15 mouse cellular contexts compared by ENCODE assay signal in genomic region chr15:99713569-99713968, GRCm38 (mm10). TPM values are rescaled to one million over a fixed set of nuclear protein-coding genes. Genes with fewer than 3 reads are reported as not detected.
A peak's percentile ranks its signal among the peaks of the same experiment; 100 is the strongest.
DNase-seq lines count a peak whose midpoint lies in the region; ATAC-seq and TF ChIP-seq lines count a peak whose summit lies in the region.
"Had no signal": no experiment of that assay in that cellular context is flagged by ENCODE, and none has a peak within 500 bp of the region (broad histone marks: within the 10 kb centered on the region; RNA-seq: fewer than 3 reads in every experiment).

No protein-coding gene starts in this region.

- H3K4me2 ChIP-seq in heart, embryonic 11.5 days: no peak overlapping the region
- H3K4me2 ChIP-seq in hindbrain, embryonic 16.5 days (ENCODE audit: low read length): no peak overlapping the region

- H3K4me3 ChIP-seq in heart, embryonic 11.5 days (ENCODE audit: low read depth, low read length): no peak overlapping the region
- H3K4me3 ChIP-seq in E14TG2a.4 (replicated peaks; ENCODE audit: low read length): peak overlapping the region; percentile 48
- no peak overlapping the region for H3K4me3 ChIP-seq in hindbrain, embryonic 16.5 days (ENCODE audit: low read length)
- H3K4me3 ChIP-seq: limb, embryonic 10.5 days had no signal

- no peak for TF ChIP-seq CTCF in E14TG2a.4 (conservative IDR thresholded peaks at IDR 0.05; ENCODE audit: low read length)

- H3K9ac ChIP-seq in heart, embryonic 11.5 days (ENCODE audit: low read depth, low read length): no peak overlapping the region
- no peak overlapping the region for H3K9ac ChIP-seq in hindbrain, embryonic 16.5 days (ENCODE audit: low read depth, low read length)

- H3K27ac ChIP-seq in heart, embryonic 11.5 days (ENCODE audit: low read depth, low read length): peak overlapping the region; percentile 76
- peak overlapping the region; percentile 39; the same call in 1 of the 2 replicates for H3K27ac ChIP-seq in hindbrain, embryonic 16.5 days (ENCODE audit: low read depth, low read length)
- H3K27ac ChIP-seq: limb, embryonic 10.5 days had no signal

- no peak for DNase-seq in heart, postnatal 4 days
- peak; percentile 57 for DNase-seq in MN1 (ENCODE audit: low spot score)
- DNase-seq in spleen, postnatal 14 days (ENCODE audit: low spot score in 2 of 2): no peak
- DNase-seq in right cerebral cortex, adult 18-20 months: no peak
- DNase-seq: embryo, embryonic 11 days; kidney, adult 18-20 months; liver, postnatal 0 days; spleen, adult 18-20 months had no signal

- H3K36me3 ChIP-seq in heart, embryonic 11.5 days (ENCODE audit: control insufficient read depth, insufficient read depth, low read length): peaks cover 33% of the 10 kb centered on the region
- peaks cover 65% of the 10 kb centered on the region for H3K36me3 ChIP-seq in E14TG2a.4 (ENCODE audit: insufficient read depth, low read length)
- peaks cover 49% of the 10 kb centered on the region for H3K36me3 ChIP-seq in hindbrain, embryonic 16.5 days (ENCODE audit: control insufficient read depth, insufficient read depth, low read length)

- ATAC-seq in heart, embryonic 11.5 days (replicated peaks; ENCODE audit: insufficient number of reproducible peaks, low FRiP score, low TSS enrichment): no peak
- no peak for ATAC-seq in hindbrain, embryonic 16.5 days
- ATAC-seq: liver, postnatal 0 days had no signal

- no peaks in the 10 kb centered on the region for H3K9me3 ChIP-seq in heart, embryonic 11.5 days (replicated peaks; ENCODE audit: control insufficient read depth, low read length)
- no peaks in the 10 kb centered on the region for H3K9me3 ChIP-seq in E14TG2a.4 (ENCODE audit: low read length)
- H3K9me3 ChIP-seq in hindbrain, embryonic 16.5 days (ENCODE audit: control insufficient read depth, low read length): no peaks in the 10 kb centered on the region
- H3K9me3 ChIP-seq: limb, embryonic 10.5 days had no signal

- WGBS in heart, embryonic 11.5 days (ENCODE audit: insufficient replicate concordance): 72% methylated on average over 3 of the region's 3 CpGs
- WGBS in hindbrain, embryonic 16.5 days: 66% methylated on average over 3 of the region's 3 CpGs

- no peaks in the 10 kb centered on the region for H3K27me3 ChIP-seq in heart, embryonic 11.5 days (ENCODE audit: control insufficient read depth, insufficient read depth, low read length)
- H3K27me3 ChIP-seq in E14TG2a.4 (ENCODE audit: insufficient read depth, low read length): peaks cover 6% of the 10 kb centered on the region; the same call in 1 of the 2 replicates
- no peaks in the 10 kb centered on the region for H3K27me3 ChIP-seq in hindbrain, embryonic 16.5 days (replicated peaks; ENCODE audit: control insufficient read depth, insufficient read depth, low read length)

- H3K4me1 ChIP-seq in heart, embryonic 11.5 days (ENCODE audit: control insufficient read depth, insufficient read depth, low read length): peaks cover 11% of the 10 kb centered on the region; the same call in 1 of the 2 replicates
- peaks cover 87% of the 10 kb centered on the region for H3K4me1 ChIP-seq in E14TG2a.4 (replicated peaks; ENCODE audit: low read depth, low read length)
- H3K4me1 ChIP-seq in hindbrain, embryonic 16.5 days (ENCODE audit: control insufficient read depth, insufficient read depth, low read depth, low read length): peaks cover 20% of the 10 kb centered on the region

RNA-seq across cellular contexts. Expression of gene Gpd1, which starts 3.7 kb away (rescaled TPM):
- polyA plus RNA-seq in heart, embryonic 11.5 days (2014; fragmentation: Nextera tagmentation; extraction: Ambion mirVana): 0.62 and 0.63 TPM in 2 replicates
- total RNA-seq in heart, postnatal 4 days (2021): 10 to 100 TPM; 24.5 to 26.4 TPM
- 3.1 and 4.6 TPM in 2 replicates for polyA plus RNA-seq in hindbrain, embryonic 16.5 days (2015; fragmentation: Nextera tagmentation; extraction: Ambion mirVana)
- total RNA-seq: neutrophil, adult 5-6 weeks had no signal

RNA-seq across cellular contexts. Expression of gene Gm17349, which starts 8.3 kb away (rescaled TPM):
- not detected in 2 replicates for polyA plus RNA-seq in heart, embryonic 11.5 days (2014; fragmentation: Nextera tagmentation; extraction: Ambion mirVana)
- 1 to 10 TPM; 3.7 to 4.8 TPM for total RNA-seq in heart, postnatal 4 days (2021)
- polyA plus RNA-seq in hindbrain, embryonic 16.5 days (2015; fragmentation: Nextera tagmentation; extraction: Ambion mirVana): not detected in 2 replicates
- total RNA-seq: megakaryocyte, adult 5-6 weeks; neutrophil, adult 5-6 weeks had no signal
- polyA plus RNA-seq: limb, embryonic 10.5 days; thymus, postnatal 0 days had no signal

RNA-seq across cellular contexts. Expression of gene Smarcd1, which starts 11.6 kb away (rescaled TPM):
- 24.8 and 26.6 TPM in 2 replicates for polyA plus RNA-seq in heart, embryonic 11.5 days (2014; fragmentation: Nextera tagmentation; extraction: Ambion mirVana)
- 10 to 100 TPM; 46.5 to 47.7 TPM for total RNA-seq in heart, postnatal 4 days (2021)
- 71.7 and 86.2 TPM in 2 replicates for polyA plus RNA-seq in hindbrain, embryonic 16.5 days (2015; fragmentation: Nextera tagmentation; extraction: Ambion mirVana)

RNA-seq across cellular contexts. Expression of gene Cox14, which starts 11.8 kb away (rescaled TPM):
- 176 and 187 TPM in 2 replicates for polyA plus RNA-seq in heart, embryonic 11.5 days (2014; fragmentation: Nextera tagmentation; extraction: Ambion mirVana)
- 100 to 1,000 TPM; 150 to 159 TPM for total RNA-seq in heart, postnatal 4 days (2021)
- 175 and 191 TPM in 2 replicates for polyA plus RNA-seq in hindbrain, embryonic 16.5 days (2015; fragmentation: Nextera tagmentation; extraction: Ambion mirVana)

RNA-seq across cellular contexts. Expression of gene Asic1, which starts 43.4 kb away (rescaled TPM):
- 1.8 and 2.1 TPM in 2 replicates for polyA plus RNA-seq in heart, embryonic 11.5 days (2014; fragmentation: Nextera tagmentation; extraction: Ambion mirVana)
- 1 to 10 TPM in 1 of 2 experiments, under 1 TPM in 1; 0.77 to 1.0 TPM for total RNA-seq in heart, postnatal 4 days (2021)
- 45.1 and 59.4 TPM in 2 replicates for polyA plus RNA-seq in hindbrain, embryonic 16.5 days (2015; fragmentation: Nextera tagmentation; extraction: Ambion mirVana)
